Mouse (Mus musculus) bone marrow macrophage, adult 2 months (primary cell): Measurements from ENCODE around the gene Cpvl.

Experiments
- CTCF ChIP-seq: IDR thresholded peaks from 2 replicates; pipeline ENCODE4 v1.5.1; 2012; ENCODE audit warnings: low read depth, mild to moderate bottlenecking, low read length, moderate library complexity
- POLR2A ChIP-seq: IDR thresholded peaks from 2 replicates; pipeline ENCODE4 v1.6.1; 2012; ENCODE audit warnings: mild to moderate bottlenecking, low read depth, low read length, borderline replicate concordance

- TF ChIP-seq CTCF, result no peak
- no peak for TF ChIP-seq POLR2A
These were observed 5.0 kb downstream of the Cpvl start for GRCm38 (mm10) chr6:53973468-53973867.
